Mouse (Mus musculus) G1E (cell line): ENCODE results near the gene Mst1.

Source experiments
- CTCF ChIP-seq: IDR thresholded peaks from 2 replicates; pipeline ENCODE4 v1.5.1; 2012; ENCODE audit warnings: low read depth, low read length, inconsistent platforms, mixed read lengths
- GATA1 ChIP-seq: IDR thresholded peaks from 2 replicates; pipeline ENCODE4 v1.6.1; 2012; ENCODE audit warnings: borderline replicate concordance, low read length, inconsistent platforms, mixed read lengths

- no peak for TF ChIP-seq GATA1
- no peak for TF ChIP-seq CTCF
These were observed 24.7 kb downstream of the Mst1 start for GRCm38 (mm10) chr9:108104766-108105548.
